Mouse (Mus musculus) effector memory CD4-positive, alpha-beta T cell, adult 5 months (primary cell): Measurements from ENCODE around the gene Rubcn. TPM values are rescaled to one million over a fixed set of nuclear protein-coding genes. Genes with fewer than 3 reads are reported as not detected.

Experiments
- polyA plus RNA-seq: library from polyadenylated mRNA; unstranded; fragments of 100-300 nt; shearing (Covaris generic); gene quantifications from one replicate; pipeline ENCODE4 v1.2.1, GENCODE M21; 2017

Rubcn gene
- 11.1 TPM for polyA plus RNA-seq

DNA sequence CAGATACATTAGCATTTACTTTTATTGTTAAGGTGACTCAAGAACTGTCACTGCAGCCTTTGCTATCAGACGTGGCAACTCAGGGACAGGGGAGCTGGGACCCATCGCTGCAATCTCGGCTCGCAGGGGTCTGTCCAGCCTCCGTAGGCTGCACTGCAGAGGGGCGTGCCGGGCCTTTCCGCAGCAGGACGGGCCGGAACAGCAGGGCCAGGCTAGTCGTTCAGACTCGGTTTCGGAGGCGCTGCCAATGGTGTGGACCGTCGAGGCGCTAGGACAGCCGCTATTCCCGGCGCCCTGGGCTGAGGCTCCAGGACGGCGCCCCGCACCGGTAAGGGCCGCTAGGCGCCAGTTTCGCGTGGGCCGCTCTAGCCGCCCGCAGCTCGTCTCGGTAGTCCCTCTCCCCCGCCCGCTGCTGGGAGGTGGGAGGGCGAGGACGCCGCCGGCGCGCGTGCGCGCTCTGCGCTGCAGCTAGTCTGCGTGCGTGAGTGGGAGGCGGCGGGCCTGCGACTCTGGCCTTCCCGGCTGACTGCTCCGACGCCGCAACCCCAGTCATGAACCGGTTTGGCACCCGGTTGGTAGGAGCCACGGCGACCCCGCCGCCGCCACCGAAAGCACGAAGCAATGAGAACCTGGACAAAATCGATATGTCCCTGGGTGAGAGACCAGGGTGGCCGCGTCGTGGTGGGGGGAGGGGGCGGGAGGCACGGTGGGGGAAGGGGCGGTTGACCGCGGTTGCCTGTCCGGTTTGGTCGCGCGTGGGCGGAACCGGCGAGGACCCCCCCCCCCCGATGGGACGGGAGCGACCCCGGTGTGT is at the start of gene Rubcn, which contains the start of gene Fyttd1:
Rubcn (minus strand) TSS at position 424 of the 814 bp plus-strand sequence.
Fyttd1 (plus strand) TSS at position 158 of the 814 bp plus-strand sequence.

DNA sequence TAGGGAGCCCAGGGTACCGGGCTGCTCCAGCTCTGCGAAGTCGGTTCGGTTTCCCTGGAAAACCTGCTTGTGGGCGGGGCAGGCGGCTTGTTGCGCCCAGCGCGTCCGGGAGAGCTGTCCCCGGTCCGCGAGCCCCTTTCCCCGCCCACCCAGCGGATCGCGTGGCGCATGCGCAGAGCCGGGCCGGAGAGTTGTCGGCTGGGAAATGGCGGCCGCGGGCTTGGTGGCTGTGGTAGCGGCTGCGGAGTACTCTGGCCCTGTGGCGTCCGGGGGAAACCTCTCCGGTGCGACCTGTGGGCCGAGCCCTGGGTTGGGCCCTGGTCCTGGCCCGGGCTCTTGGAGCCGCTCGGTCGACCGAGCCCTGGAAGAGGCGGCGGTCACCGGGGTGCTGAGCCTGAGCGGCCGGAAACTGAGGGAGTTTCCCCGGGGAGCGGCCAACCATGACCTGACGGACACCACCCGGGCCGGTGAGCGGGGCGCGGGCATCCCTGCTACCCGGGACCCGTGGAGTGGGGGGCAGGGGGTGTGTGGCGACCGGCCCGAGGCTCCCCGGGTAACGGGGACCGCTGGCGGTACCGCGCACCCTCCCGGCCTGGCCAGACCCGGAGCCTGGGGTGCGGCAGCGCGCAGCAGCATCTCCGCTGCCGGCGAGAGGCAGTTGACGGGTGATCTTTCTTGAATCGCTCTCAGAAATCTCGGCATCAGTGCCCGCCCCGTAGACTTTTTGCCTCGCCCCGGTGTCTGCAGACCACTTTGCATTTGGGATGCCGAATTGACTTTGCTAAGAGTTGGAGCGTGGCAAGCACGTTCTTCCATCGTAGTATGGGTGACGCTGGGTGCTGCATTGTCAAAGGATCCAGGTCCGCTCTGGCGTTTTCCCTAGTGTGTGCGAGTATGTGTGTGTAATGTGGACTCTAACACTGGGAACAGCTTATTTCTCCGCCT is 36.6 kb upstream of the Rubcn start, which contains the start of gene Lrch3:
Lrch3 (plus strand) TSS at position 164 of the 945 bp plus-strand sequence.

GRCm38 (mm10) chr16:32810321-32810720 is 67.2 kb downstream of the Rubcn start, which contains the start of gene Smbd1:
Gene Smbd1, minus strand, starts transcription at chr16:32810477.

GRCm38 (mm10) chr16:32797426-32797689 is 80.2 kb downstream of the Rubcn start, which contains the start of gene Muc20:
Gene Muc20, minus strand, starts transcription at chr16:32797435.

Other genes with a start within 250 kb of the Rubcn start
- 15.0 TPM for gene Tnk2, start 233.9 kb downstream of the Rubcn start, polyA plus RNA-seq
- 0.05 TPM for gene Muc4, start 141.9 kb downstream of the Rubcn start, polyA plus RNA-seq
- gene Muc20, start 80.3 kb downstream of the Rubcn start, polyA plus RNA-seq = not detected
- not detected for gene Smbd1, start 67.3 kb downstream of the Rubcn start, polyA plus RNA-seq
- gene Fyttd1, start 266 bp downstream of the Rubcn start, polyA plus RNA-seq = 62.3 TPM
- 70.9 TPM for gene Lrch3, start 36.3 kb upstream of the Rubcn start, polyA plus RNA-seq
- 1.4 TPM for gene Iqcg, start 178.5 kb upstream of the Rubcn start, polyA plus RNA-seq
- 658 TPM for gene Rpl35a, start 178.7 kb upstream of the Rubcn start, polyA plus RNA-seq
- 1.3 TPM for gene Lmln, start 184.8 kb upstream of the Rubcn start, polyA plus RNA-seq